Mouse (Mus musculus): ENCODE results near the gene Tspan32. TPM values are rescaled to one million over a fixed set of nuclear protein-coding genes. Genes with fewer than 3 reads are reported as not detected.
A peak's percentile ranks its signal among the peaks of the same experiment; 100 is the strongest.

Gene Tspan32
- 19.3 and 21.1 TPM in 2 replicates for polyA plus RNA-seq (2016; fragmentation: Nextera tagmentation; extraction: Ambion mirVana)

- H3K27ac ChIP-seq, result peak within 1 kb of the TSS; percentile 86
- 54% methylated on average over 4 of the region's 4 CpGs for WGBS
- 0 out of 2 replicates have a peak, but pooled peaks cover 7% of the 10 kb centered on the region for H3K27me3 ChIP-seq (ENCODE audit: insufficient read depth, poor library complexity, severe bottlenecking)
- H3K36me3 ChIP-seq, result no peaks in the 10 kb centered on the region
- H3K9me3 ChIP-seq, result no peaks in the 10 kb centered on the region
- peak within 1 kb of the TSS; percentile 47 for H3K4me3 ChIP-seq
- DNase-seq (ENCODE audit: low spot score), result peak; percentile 87
- H3K4me1 ChIP-seq, result peaks cover 65% of the 10 kb centered on the region
These were observed at the start of gene Tspan32 for GRCm38 (mm10) chr7:143004727-143005343. TSS of gene Tspan32 (plus strand) at chr7:143005046.

DNA sequence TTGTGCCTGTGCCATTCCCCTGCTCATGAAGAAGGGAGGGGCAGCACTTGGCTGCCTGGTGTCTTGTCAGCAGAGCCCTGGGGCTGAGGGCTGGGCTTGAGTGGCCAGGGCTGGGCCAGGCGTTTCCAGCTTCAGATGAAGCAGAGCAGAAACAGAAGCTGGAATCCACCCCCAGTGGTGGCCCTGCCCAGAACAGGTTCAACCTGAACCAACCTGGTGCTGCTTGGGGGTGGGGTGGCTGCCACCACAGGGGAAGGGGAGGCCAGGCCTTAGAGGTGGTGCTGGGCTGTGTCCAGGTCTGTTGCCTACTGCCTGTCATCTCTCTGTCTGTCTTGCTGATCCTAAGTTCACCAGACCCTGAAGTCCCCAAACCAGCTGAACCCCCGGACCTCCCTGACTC, 48.8 kb upstream of the Tspan32 start:
- WGBS, result 65% methylated on average over 2 of the region's 2 CpGs
- H3K27ac ChIP-seq, result no peak overlapping the region
- no peak for DNase-seq (ENCODE audit: low spot score)
- H3K27me3 ChIP-seq (ENCODE audit: insufficient read depth, poor library complexity, severe bottlenecking), result peaks cover 19% of the 10 kb centered on the region
- H3K9me3 ChIP-seq, result no peaks in the 10 kb centered on the region
- no peak overlapping the region for H3K4me3 ChIP-seq
- 0 out of 2 replicates have a peak, but pooled peaks cover 2% of the 10 kb centered on the region for H3K4me1 ChIP-seq
- H3K36me3 ChIP-seq, result no peaks in the 10 kb centered on the region

DNA sequence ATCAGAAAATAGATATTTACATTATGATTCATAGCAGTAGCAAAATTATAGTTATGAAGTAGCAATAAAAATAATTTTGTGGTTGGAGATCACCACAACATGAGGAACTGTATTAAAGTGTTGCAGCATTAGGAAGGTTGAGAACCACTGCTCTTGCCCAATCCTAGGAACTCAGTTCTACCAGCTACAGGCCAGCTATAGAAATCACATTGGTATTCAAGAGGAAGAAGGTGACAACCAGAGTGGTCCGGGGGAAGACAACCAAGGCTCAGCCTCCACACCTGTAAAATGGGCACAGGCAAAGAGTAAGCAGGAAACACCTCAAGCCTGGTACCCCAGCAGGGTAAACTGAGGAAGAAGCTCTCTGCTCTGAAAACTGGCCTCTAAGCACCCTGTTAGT, 46.0 kb upstream of the Tspan32 start:
- Histone ChIP-seq H3K27ac (no peak overlapping the region), H3K36me3 (no peaks in the 10 kb centered on the region), H3K27me3 (ENCODE audit: insufficient read depth, poor library complexity, severe bottlenecking) (peaks cover 47% of the 10 kb centered on the region), H3K9me3 (no peaks in the 10 kb centered on the region), H3K4me3 (no peak overlapping the region), H3K4me1 (0 out of 2 replicates have a peak, but pooled peaks cover 3% of the 10 kb centered on the region)
- no peak for DNase-seq (ENCODE audit: low spot score)
- 83% methylated on average over 1 of the region's 1 CpGs for WGBS

DNA sequence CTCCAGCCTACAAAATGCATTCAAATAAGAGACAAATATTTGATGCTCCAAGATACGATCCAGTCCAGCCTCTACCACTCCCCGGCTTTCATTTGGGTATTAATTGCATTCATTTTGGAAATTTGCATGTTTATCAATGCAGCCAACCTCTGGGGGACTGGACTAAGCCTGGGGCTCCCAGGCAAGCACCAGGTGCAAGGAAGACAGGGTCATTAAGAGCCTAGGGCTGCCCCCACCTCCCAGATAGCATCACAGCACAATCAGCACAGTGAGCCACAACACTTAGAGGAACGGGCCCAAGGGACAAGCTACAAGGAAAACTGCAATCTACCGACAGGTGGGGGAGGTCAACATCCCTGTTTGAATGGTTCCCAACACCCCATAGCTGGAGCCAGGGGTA, 45.1 kb upstream of the Tspan32 start:
- H3K36me3 ChIP-seq, result no peaks in the 10 kb centered on the region
- H3K4me3 ChIP-seq, result no peak overlapping the region
- H3K4me1 ChIP-seq, result 0 out of 2 replicates have a peak, but pooled peaks cover 3% of the 10 kb centered on the region
- WGBS, result 70% methylated on average over 4 of the region's 4 CpGs
- peaks cover 57% of the 10 kb centered on the region for H3K27me3 ChIP-seq (ENCODE audit: insufficient read depth, poor library complexity, severe bottlenecking)
- H3K27ac ChIP-seq, result no peak overlapping the region
- no peaks in the 10 kb centered on the region for H3K9me3 ChIP-seq
- no peak for DNase-seq (ENCODE audit: low spot score)

DNA sequence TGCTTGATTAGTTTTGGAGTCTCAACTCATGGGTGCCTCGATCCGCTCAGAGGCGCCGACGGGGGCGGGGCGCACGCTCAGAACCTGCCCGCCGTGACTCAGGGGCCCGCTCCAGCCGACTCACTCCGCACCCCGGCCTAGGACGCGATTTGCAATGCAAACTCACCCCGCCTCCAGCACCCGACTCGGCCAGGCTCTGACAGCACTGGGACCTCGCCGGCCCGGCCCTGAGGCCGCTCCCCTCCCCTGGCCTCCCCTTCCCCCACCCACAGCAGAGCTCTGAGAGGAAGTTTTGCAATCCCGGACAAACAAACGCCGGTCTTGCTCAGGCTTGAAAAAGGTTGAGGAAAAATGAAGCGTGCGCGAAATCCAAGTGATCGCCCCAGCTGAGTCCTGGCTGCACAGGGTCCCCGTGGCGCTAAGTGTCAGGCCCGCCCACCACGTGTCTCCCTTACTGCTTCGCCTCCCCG, 37.4 kb upstream of the Tspan32 start:
- Histone ChIP-seq H3K27me3 (ENCODE audit: insufficient read depth, poor library complexity, severe bottlenecking) (peaks cover 98% of the 10 kb centered on the region), H3K4me1 (peaks cover 24% of the 10 kb centered on the region), H3K36me3 (no peaks in the 10 kb centered on the region), H3K27ac (peak overlapping the region; percentile 64), H3K9me3 (no peaks in the 10 kb centered on the region), H3K4me3 (peak overlapping the region; percentile 63)
- WGBS, result under 1% methylated on average over 36 of the region's 36 CpGs
- no peak for DNase-seq (ENCODE audit: low spot score)

- peaks cover 91% of the 10 kb centered on the region for H3K27me3 ChIP-seq (ENCODE audit: insufficient read depth, poor library complexity, severe bottlenecking)
- WGBS, result under 1% methylated on average over 90 of the region's 90 CpGs
- peak overlapping the region; percentile 63 for H3K4me3 ChIP-seq
- no peaks in the 10 kb centered on the region for H3K36me3 ChIP-seq
- H3K27ac ChIP-seq, result peak overlapping the region; percentile 64
- DNase-seq (ENCODE audit: low spot score), result no peak
- H3K4me1 ChIP-seq, result peaks cover 24% of the 10 kb centered on the region
- H3K9me3 ChIP-seq, result no peaks in the 10 kb centered on the region
These were observed 36.7 kb upstream of the Tspan32 start for GRCm38 (mm10) chr7:142967884-142968808.

DNA sequence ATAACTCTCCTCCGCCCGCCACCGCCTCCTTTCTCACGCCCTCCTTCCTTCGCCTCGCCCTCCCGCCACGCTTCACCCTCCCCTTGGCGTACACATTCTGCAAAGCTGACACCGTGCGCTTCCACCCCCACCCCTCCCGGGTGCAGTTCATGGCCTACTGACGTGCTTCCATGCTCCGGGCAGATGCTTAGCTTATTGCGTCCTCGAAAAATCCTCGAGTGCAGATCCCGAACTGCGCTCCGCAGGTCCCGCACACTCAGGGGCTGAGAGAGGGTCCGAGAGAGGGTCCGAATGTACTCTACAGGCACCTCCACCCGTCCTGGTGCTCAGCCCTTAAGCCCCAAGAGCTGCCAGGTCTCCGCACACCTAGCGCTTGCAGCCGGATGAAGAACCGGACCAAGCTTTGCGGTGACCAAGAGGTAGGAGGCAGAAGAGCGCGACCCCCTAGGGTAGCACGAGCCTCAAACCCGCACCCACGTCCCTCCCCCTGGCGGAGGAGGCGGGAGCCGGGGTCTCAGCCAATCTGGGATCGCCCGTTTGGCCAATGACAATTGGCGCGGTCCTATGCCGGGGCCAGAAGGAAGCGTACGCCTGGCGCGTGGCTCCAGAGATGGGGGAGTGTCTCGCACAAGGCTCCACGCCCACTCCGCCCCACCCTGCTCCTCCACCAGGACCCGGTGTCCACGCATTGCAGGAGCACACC, 35.9 kb upstream of the Tspan32 start, which contains the start of gene Ascl2:
Ascl2 (minus strand) TSS at position 456 of the 703 bp plus-strand sequence.
- Histone ChIP-seq H3K27me3 (ENCODE audit: insufficient read depth, poor library complexity, severe bottlenecking) (peaks cover 82% of the 10 kb centered on the region), H3K9me3 (no peaks in the 10 kb centered on the region), H3K4me3 (peak within 1 kb of the TSS; percentile 63), H3K4me1 (peaks cover 24% of the 10 kb centered on the region), H3K27ac (peak within 1 kb of the TSS; percentile 64), H3K36me3 (no peaks in the 10 kb centered on the region)
- DNase-seq (ENCODE audit: low spot score), result peak; percentile 80
- 2% methylated on average over 51 of the region's 51 CpGs for WGBS

DNA sequence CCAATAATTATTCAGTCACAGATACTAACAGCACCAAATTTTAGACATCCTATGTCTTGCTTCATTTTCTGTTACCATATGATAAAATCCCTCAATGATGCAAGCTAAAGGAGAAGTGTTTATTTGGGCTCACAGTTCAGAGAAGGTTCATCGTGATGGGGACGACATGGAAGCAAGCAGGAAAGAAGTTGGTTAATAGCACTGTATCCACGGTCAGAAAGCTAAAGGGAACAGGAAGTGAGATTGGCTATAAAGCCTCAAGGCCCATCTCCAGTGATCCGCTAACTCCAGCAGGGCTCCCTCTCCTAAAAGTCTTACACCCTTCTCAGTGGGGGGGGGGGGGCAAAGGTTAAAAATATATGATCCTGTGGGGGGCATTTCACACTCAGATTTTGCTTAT, 22.9 kb upstream of the Tspan32 start:
- Histone ChIP-seq H3K27ac (no peak overlapping the region), H3K4me1 (no peaks in the 10 kb centered on the region), H3K9me3 (no peaks in the 10 kb centered on the region), H3K27me3 (ENCODE audit: insufficient read depth, poor library complexity, severe bottlenecking) (peaks cover 9% of the 10 kb centered on the region; the same call in 1 of the 2 replicates), H3K36me3 (no peaks in the 10 kb centered on the region), H3K4me3 (no peak overlapping the region)
- no peak for DNase-seq (ENCODE audit: low spot score)
- 69% methylated on average over 4 of the region's 4 CpGs for WGBS

GRCm38 (mm10) chr7:142985146-142985545, 19.7 kb upstream of the Tspan32 start:
- Histone ChIP-seq H3K9me3 (no peaks in the 10 kb centered on the region), H3K27me3 (ENCODE audit: insufficient read depth, poor library complexity, severe bottlenecking) (peaks cover 9% of the 10 kb centered on the region; the same call in 1 of the 2 replicates), H3K27ac (no peak overlapping the region), H3K4me3 (no peak overlapping the region), H3K36me3 (no peaks in the 10 kb centered on the region), H3K4me1 (peaks cover 11% of the 10 kb centered on the region; the same call in 1 of the 2 replicates)
- WGBS, result 96% methylated on average over 4 of the region's 4 CpGs
- no peak for DNase-seq (ENCODE audit: low spot score)

GRCm38 (mm10) chr7:142987718-142988117, 17.1 kb upstream of the Tspan32 start:
- H3K4me1 ChIP-seq, result peaks cover 17% of the 10 kb centered on the region; the same call in 1 of the 2 replicates
- H3K4me3 ChIP-seq, result no peak overlapping the region
- H3K27ac ChIP-seq, result no peak overlapping the region
- no peaks in the 10 kb centered on the region for H3K9me3 ChIP-seq
- 69% methylated on average over 3 of the region's 3 CpGs for WGBS
- no peaks in the 10 kb centered on the region for H3K36me3 ChIP-seq
- H3K27me3 ChIP-seq (ENCODE audit: insufficient read depth, poor library complexity, severe bottlenecking), result peaks cover 9% of the 10 kb centered on the region; the same call in 1 of the 2 replicates
- no peak for DNase-seq (ENCODE audit: low spot score)

DNA sequence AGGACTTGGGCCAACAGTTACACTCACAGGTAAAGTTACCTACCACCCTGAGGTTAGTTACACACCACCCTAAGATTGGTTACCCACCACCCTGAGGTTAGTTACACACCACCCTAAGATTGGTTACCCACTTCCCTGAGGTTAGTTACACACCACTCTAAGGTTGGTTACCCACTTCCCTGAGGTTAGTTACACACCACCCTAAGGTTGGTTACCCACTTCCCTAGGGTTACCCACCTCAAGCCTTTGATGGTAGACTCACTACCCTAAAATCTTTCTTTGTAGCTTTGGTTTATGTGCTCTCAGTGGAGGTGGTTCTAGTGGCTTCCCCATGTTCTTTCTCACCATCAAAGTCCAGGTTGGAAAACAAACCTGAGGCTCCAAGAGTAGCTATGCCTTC, 9.8 kb upstream of the Tspan32 start:
- H3K9me3 ChIP-seq, result no peaks in the 10 kb centered on the region
- H3K4me1 ChIP-seq, result peaks cover 15% of the 10 kb centered on the region
- DNase-seq (ENCODE audit: low spot score), result no peak
- no peak overlapping the region for H3K4me3 ChIP-seq
- H3K27me3 ChIP-seq (ENCODE audit: insufficient read depth, poor library complexity, severe bottlenecking), result peaks cover 13% of the 10 kb centered on the region; the same call in 1 of the 2 replicates
- no peaks in the 10 kb centered on the region for H3K36me3 ChIP-seq
- H3K27ac ChIP-seq, result no peak overlapping the region

GRCm38 (mm10) chr7:142995630-142996338, 9.1 kb upstream of the Tspan32 start:
- Histone ChIP-seq H3K36me3 (no peaks in the 10 kb centered on the region), H3K9me3 (no peaks in the 10 kb centered on the region), H3K27ac (peak overlapping the region; percentile 71), H3K27me3 (ENCODE audit: insufficient read depth, poor library complexity, severe bottlenecking) (peaks cover 13% of the 10 kb centered on the region; the same call in 1 of the 2 replicates), H3K4me1 (peaks cover 11% of the 10 kb centered on the region), H3K4me3 (no peak overlapping the region)
- 65% methylated on average over 3 of the region's 3 CpGs for WGBS
- peak; percentile 88 for DNase-seq (ENCODE audit: low spot score)

Data from heart, embryonic 10.5 days (tissue).